Mouse (Mus musculus) gastrocnemius, postnatal 25 days (tissue): Measurements from ENCODE around the gene Mfsd6. TPM values are rescaled to one million over a fixed set of nuclear protein-coding genes. Genes with fewer than 3 reads are reported as not detected.

Experiments
- DNase-seq: peaks from one replicate; pipeline ENCODE4 v3.0.0; 2022
- long read RNA-seq, 2 experiments: library from polyadenylated mRNA; stranded (forward); transcript quantifications; one replicate each; pipeline ENCODE4 v2.0.0; 2021
- total RNA-seq, 2 experiments: library from RNA; stranded (reverse); gene quantifications; 1 replicate in 1 of 2; 2 replicates in 1 of 2; pipeline ENCODE4 v1.2.3; 2021

Mfsd6 gene
- total RNA-seq: 1 to 10 TPM; 6.3 to 6.5 TPM
- long read RNA-seq, experiment 1, partial matches to known transcripts: 0 of 2 reads
- long read RNA-seq, experiment 1, other reads (novel, unspliced or antisense): 2 of 2 reads
- long read RNA-seq, experiment 2, full-length matches to known transcripts: 5 of 8 reads
- long read RNA-seq, experiment 2, partial matches to known transcripts: 1 of 8 reads
- long read RNA-seq, experiment 2, other reads (novel, unspliced or antisense): 2 of 8 reads

GRCm38 (mm10) chr1:52727056-52727900 lies at the start of gene Mfsd6:
Gene Mfsd6 (minus strand): TSS chr1:52727462.
- peak; percentile 55 for DNase-seq

- DNase-seq: no peak
Observed at GRCm38 (mm10) chr1:52765176-52766111, 38.2 kb upstream of the Mfsd6 start.

DNA sequence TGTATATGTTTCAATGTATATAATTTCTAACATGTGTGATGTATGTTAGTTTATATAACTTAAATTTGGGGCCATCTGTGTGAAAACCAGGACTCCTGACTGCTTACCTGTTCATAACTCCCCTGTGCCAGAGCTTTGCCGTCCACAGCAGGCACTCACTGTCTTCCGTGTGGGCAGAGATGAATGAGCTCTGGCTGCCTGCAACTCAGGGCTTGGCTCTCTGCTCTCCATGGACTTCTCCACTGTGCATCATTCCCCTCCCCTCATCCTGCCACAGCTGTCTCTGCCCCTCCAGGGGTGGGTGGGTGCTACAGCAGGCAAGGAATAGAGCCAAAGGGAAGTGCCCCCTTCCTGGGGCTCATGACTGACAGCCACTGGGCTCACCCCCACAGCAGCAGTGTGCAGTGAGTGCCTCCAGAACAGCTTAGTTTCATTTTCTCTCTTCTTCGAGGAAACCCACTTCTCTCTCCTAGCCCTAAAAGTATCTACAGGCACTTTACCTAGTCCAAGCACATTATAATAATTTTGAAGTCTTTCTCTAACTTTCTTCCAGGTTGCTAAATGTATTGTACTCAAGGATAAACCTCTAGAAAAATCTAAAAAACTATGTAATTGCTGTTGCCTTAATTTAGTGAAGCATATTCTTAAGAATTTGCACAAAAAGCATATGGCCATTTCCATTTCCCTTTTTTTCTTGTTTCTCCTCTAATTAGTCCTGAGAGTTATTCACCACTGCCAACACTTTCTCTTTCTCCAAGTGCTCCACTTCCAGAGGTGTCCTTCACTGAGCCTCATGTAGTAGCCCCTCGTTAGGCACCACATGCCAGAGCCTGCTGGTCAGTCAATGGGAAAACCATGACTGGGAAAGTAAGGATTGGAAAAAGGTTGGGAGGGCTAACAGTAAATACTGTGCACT lies 36.9 kb upstream of the Mfsd6 start:
- no peak for DNase-seq

DNA sequence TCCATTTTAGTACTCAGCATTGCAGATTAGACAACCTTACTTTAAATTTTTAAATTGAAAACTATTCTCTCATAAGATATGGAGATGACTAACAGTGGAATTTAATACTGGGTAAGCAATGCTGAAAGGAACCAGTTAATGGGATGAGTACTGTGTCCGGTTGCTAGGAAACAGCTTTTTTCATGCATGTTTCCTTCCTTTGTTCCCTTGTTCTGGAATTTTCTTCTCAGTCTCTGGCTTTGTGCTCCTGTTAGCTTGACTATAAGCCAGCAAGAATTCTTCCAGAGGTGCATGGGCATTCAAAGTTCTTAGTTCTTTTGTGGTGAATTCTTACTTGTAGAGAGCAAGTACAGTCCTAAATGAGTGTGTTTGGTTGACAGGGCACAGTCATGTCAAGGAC lies 30.9 kb upstream of the Mfsd6 start:
- DNase-seq: no peak

DNA sequence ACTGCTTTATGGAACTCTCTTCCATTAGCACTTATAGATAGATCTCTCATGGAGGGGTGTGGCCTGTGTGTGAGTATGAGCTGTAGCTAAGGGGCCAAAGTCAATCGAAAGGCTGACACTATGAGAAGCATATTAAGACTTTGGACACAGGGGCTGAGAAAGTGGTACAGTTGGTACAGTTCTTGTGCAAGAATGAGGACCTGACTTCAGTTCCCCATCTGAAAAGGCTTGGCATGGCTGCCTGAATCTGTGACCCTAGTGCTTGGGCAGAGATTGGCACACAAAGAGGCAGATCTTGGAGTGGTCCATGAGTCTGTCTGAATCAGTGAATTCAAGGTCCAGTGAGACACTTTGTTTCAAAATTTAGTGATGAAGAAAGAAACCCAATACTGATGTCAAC lies 27.1 kb upstream of the Mfsd6 start:
- no peak for DNase-seq

- DNase-seq: no peak
Observed at GRCm38 (mm10) chr1:52753828-52754227, 26.6 kb upstream of the Mfsd6 start.

DNA sequence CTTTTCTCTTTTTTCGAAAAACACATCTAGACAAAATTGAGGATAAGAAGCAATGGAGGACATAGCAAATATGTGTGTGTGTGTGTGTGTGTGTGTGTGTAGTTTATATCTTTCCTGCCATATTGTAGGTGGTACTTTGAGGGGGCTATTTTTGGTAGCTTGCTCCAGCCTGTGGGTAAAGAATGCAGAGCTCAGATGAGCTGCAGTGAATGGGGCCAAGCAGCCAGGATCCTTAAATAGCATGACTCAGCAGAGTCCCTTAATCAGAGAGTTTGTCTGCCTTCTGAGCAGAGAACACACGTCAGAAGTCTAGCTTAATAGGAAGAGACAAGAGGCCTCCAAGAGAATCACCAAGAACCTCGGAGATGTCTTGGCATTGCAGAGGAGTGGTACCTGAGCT lies 25.4 kb upstream of the Mfsd6 start:
- no peak for DNase-seq

DNA sequence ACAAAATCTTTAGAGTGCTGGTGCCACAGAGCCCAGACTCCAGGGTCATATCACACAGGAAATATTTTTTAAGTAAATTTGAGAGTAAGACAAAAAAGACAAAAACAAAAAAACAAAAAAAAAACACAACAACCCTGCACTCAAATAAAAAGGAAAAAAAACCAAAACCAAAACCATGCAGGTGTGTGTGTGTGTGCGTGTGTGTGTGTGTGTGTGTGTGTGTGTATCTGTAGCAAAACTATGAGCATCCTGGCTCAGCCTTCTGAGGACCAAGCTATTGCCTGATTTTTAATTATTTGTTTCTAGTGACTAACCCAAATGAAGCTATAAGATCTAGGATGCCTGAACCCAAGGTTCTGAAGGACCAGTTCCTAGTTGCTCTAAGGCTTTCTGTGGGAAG lies 24.4 kb upstream of the Mfsd6 start:
- no peak for DNase-seq

GRCm38 (mm10) chr1:52749978-52750377 lies 22.7 kb upstream of the Mfsd6 start:
- DNase-seq: no peak

DNA sequence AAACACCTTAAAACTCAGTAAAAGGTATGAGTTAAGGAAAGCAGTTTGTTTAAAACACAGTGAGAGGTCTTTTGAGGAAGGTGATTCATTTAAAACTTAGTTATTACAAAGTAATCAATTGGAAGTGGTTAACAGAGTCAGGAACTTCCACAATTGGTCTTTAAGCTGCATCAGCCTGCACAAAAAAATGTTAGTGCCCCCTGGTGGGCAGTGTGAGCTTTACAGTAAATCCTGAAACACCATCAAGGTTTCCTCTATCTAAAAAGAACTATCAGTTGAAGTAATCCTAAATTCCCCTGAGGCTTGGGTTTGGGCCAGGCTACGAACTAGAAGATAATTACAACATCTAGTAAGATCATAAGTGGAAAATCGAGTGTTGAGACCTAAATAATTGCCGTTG lies 21.0 kb upstream of the Mfsd6 start:
- peak; percentile 15 for DNase-seq

DNA sequence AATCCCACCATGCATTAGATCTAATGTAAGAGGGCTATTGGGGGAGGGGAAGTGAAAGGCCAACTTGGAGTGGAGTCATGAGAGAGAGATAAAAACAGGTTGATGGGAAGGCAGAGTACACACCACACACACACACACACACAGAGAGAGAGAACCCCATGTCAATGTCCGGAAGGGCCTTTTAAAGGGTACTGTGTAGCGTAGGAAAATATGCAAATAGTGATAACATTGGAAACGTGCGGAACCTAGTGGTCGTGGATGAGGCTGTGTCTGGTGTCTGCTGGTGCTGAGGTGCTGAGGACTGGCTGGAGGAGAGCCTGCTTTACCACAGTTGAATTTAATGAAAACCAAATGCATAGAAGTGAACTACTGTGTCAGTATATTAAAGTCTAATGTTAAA lies 15.3 kb upstream of the Mfsd6 start:
- no peak for DNase-seq

DNA sequence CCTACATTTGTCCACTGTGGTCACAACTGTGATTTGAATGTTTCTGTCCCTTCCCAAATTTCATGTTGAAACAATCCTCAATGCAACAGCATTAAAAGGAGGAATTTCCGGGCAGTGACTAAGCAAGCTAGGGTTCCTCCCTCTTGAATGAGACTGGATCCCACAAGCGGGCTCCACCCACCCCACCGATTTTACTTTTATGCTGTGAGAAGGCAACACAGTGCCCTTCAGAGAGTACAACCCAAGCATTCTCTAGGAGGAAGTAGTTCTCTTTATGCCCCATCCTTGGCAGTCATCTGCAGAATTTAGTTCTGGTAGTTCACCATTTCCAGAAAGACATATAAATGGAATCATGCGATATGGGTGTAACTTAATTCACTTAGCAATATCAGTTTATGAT lies 6.9 kb upstream of the Mfsd6 start:
- no peak for DNase-seq

GRCm38 (mm10) chr1:52730258-52730657 lies 3.0 kb upstream of the Mfsd6 start:
- no peak for DNase-seq

GRCm38 (mm10) chr1:52728857-52729489 lies 1.7 kb upstream of the Mfsd6 start:
- DNase-seq: no peak

DNA sequence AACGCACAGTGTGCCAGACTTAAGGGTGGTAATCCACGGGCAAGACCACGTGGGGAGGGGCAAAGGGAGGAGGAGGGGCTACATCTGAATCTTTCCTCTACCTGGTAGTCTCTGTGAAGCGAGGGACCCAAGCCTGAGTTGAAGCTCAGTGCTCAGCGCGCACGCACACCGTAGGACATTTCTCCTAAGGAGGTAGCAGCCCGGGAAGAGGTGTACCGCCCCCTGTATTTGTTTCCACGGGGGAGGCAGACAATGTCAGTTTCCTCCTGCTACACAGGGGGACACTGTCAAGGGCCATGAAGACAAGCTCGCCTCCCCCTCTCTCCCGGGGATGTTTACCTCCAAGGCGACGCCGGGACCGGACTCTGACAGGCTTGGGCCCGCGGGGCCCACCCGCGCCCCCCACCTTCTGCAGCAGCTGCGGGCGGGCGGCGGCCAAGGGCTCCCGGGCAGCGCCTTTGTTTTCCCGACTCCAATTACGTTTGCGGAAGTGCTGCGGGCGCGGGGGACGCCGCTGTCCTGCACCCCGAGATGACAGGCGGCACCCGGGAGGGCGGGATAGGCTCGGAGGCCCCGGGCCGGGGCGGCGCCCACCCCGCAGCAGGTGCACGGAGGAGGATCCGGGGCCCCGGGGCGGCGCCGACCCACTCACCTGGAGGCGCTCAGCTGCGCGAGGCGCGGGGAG lies 749 bp downstream of the Mfsd6 start:
- peak; percentile 52 for DNase-seq

DNA sequence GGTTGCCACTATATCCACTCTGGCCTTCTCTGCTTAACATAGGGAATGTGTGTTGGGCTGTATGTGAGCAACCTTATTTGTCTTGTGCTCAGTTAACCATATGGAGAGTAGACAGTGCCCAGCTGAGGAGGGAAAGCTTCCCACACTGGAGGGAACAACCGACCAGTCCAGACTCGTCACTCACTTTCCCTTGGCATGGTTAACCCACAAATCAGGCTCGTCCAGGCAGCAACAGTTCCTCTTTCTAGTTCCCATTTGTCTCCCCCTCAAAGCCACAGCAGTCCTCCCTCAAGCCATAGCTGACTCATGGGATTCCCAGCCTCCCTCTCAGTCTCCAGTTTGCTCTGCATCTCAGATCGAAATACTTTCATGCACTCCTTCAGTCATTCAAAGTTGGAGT lies 4.7 kb downstream of the Mfsd6 start:
- no peak for DNase-seq

DNA sequence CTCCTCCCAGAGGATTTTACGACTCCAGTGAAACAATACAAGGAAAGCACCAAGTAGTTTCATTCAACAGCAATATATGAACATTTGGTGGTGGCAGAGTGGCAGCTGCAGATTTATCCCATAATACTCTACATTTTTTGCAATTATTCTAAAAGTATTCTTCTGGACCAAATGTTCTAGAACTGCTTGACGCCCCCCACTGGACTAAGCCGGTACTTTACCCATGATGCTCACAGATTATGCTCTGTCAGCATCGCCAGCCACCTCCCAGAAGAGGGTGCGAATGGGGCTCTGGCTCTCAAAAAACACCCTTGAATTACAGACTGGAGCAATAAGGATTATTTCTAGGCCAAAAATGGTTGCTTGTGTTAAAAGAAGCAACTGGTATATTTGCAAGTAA lies 8.2 kb downstream of the Mfsd6 start:
- DNase-seq: no peak

DNA sequence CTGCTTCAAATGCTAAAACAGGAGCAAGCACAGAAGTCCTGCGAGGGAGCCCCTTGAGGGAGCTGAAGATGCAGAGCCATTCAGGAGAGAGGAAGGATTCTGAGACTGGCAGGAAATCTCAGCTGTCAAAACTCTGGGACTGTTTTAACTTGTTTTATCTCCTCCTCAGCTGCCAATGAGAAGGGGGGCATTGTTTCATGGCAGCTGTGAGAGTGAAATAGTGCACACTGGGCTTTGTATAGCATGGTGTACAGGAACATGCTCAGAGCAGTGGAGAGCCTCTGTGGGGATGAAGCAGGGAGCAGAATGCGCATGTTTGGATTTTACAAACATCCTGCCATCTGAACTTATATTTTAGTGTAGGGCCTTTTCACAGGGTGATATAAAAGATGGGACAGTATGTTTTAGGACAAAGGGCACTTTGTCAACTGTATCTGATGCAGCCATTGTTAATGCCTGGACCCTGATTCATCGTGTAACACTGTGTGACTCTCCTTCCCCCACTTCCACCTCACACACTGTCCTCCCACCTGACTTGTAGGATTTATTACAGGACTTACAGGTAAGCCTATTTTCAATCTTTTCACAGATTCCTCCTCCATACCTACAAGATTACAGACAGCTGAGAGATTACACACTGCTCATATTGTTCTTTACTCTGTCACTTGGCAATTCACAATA lies 9.1 kb downstream of the Mfsd6 start:
- DNase-seq: no peak

GRCm38 (mm10) chr1:52714451-52714850 lies 12.8 kb downstream of the Mfsd6 start:
- DNase-seq: no peak

DNA sequence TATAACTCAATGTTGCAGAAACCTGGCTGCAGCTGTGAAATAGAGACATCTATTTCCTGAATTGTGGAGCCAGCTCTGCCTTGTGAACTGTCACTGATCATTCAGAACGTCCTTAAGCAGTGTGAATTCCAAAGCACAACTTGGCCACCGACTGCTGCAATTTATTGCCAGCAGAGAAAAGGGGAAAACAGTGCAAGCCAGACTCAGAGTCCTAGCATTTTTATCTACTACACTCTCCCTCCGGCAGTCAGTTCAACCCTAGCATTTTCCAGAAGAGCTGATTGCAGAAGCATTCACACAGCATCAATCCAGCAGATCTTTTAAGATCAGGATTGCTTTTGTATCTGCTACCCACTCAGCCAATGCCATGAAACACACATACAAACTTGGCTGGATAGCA lies 13.2 kb downstream of the Mfsd6 start:
- no peak for DNase-seq
